21 mouse cellular contexts compared by ENCODE assay signal in genomic region chr9:66583244-66583643, GRCm38 (mm10). TPM values are rescaled to one million over a fixed set of nuclear protein-coding genes. Genes with fewer than 3 reads are reported as not detected.
DNase-seq lines count a peak whose midpoint lies in the region; TF ChIP-seq lines count a peak whose summit lies in the region.
"Had no signal": no experiment of that assay in that cellular context is flagged by ENCODE, and none has a peak within 500 bp of the region (broad histone marks: within the 10 kb centered on the region; RNA-seq: fewer than 3 reads in every experiment).

No protein-coding gene starts in this region.

- H3K4me3 ChIP-seq in layer of hippocampus, adult 2 months = no peak overlapping the region
- no peak overlapping the region for H3K4me3 ChIP-seq in bone marrow, adult 2 months (replicated peaks; ENCODE audit: control insufficient read depth, low read depth, low read length)
- H3K4me3 ChIP-seq: limb, embryonic 10.5 days; liver, embryonic 15.5 days; midbrain, embryonic 12.5 days; myocyte had no signal

- H3K4me1 ChIP-seq in bone marrow, adult 2 months (ENCODE audit: control insufficient read depth, insufficient read depth, low read length) = no peaks in the 10 kb centered on the region; the same call in 1 of the 2 replicates

- TF ChIP-seq POLR2A in bone marrow, adult 2 months (IDR thresholded peaks at IDR 0.05; ENCODE audit: borderline replicate concordance, control insufficient read depth, low read depth, low read length) = no peak

- TF ChIP-seq CTCF in layer of hippocampus, adult 2 months (conservative IDR thresholded peaks at IDR 0.05) = peak; percentile 53
- TF ChIP-seq CTCF in bone marrow, adult 2 months (IDR thresholded peaks at IDR 0.05; ENCODE audit: control insufficient read depth, insufficient read depth, low read length) = peak; percentile 30; the same call in 1 of the 2 replicates

- 77% methylated on average over 1 of the region's 1 CpGs for WGBS in bone marrow, adult 2 months

- no peak for DNase-seq in layer of hippocampus, adult 2 months (ENCODE audit: low spot score in 2 of 2)
- no peak for DNase-seq in layer of hippocampus, postnatal 14 days (ENCODE audit: low spot score in 2 of 2)
- DNase-seq in 416B (ENCODE audit: low read depth) (peak; percentile 57), MN1 (ENCODE audit: low spot score) (no peak)
- DNase-seq in CD4-positive helper T cell, adult 2 months (ENCODE audit: low read depth, low spot score) = peak; percentile 34
- no peak for DNase-seq in retina, postnatal 1 day
- no peak for DNase-seq in right cerebral cortex, postnatal 4 days
- DNase-seq: adrenal gland, postnatal 36 days; cerebellum, postnatal 25 days; gastrocnemius, postnatal 25 days; heart, postnatal 4 days; kidney, postnatal 25 days; layer of hippocampus, postnatal 36 days; lung, postnatal 36 days; right cerebral cortex, postnatal 14 days; thymus, adult 2 months had no signal

- no peak overlapping the region for H3K27ac ChIP-seq in layer of hippocampus, adult 2 months
- no peak overlapping the region for H3K27ac ChIP-seq in bone marrow, adult 2 months (ENCODE audit: control insufficient read depth, insufficient read depth, low read depth, low read length, poor library complexity)
- H3K27ac ChIP-seq: limb, embryonic 10.5 days; liver, embryonic 15.5 days; midbrain, embryonic 12.5 days had no signal

RNA-seq across cellular contexts. Expression of gene Usp3, which starts 9.7 kb away (rescaled TPM):
- 10 to 100 TPM; 41.8 to 45.5 TPM for total RNA-seq in layer of hippocampus, adult 2 months (2021)
- 10 to 100 TPM; 40.2 to 44.3 TPM for total RNA-seq in layer of hippocampus, postnatal 14 days (2021)
- 12.8 and 33.3 TPM in 2 replicates for polyA plus RNA-seq in bone marrow, adult 2 months (2011; ENCODE audit: insufficient read depth, insufficient read length, low replicate concordance, missing spikeins)

Comparison
In these comparisons a context has a peak if more than half of its experiments do, and no peak if none do; other contexts are left out.
1. DNase-seq: peak in 416B (single experiment) and CD4-positive helper T cell, adult 2 months (single experiment); none in layer of hippocampus, adult 2 months (0 of 2), layer of hippocampus, postnatal 14 days (0 of 2), MN1 (single experiment), retina, postnatal 1 day (single experiment) and right cerebral cortex, postnatal 4 days (single experiment).